In genomic region chr7:84023466-84023865, GRCm38 (mm10) we compare ENCODE assay signal across 16 mouse cellular contexts.
"Had no signal": no experiment of that assay in that cellular context is flagged by ENCODE, and none has a peak within 500 bp of the region (broad histone marks: within the 10 kb centered on the region; RNA-seq: fewer than 3 reads in every experiment).

No protein-coding gene starts in this region.

- H3K4me2 ChIP-seq: lung, embryonic 14.5 days; midbrain, embryonic 11.5 days; midbrain, embryonic 13.5 days; midbrain, embryonic 15.5 days; neural tube, embryonic 12.5 days had no signal

- H3K36me3 ChIP-seq: midbrain, embryonic 13.5 days; midbrain, embryonic 15.5 days; neural tube, embryonic 12.5 days had no signal

- H3K27me3 ChIP-seq: midbrain, embryonic 13.5 days; midbrain, embryonic 15.5 days; neural tube, embryonic 12.5 days had no signal

- H3K27ac ChIP-seq: macrophage; midbrain, embryonic 13.5 days; midbrain, embryonic 15.5 days; neural tube, embryonic 12.5 days had no signal

- H3K9ac ChIP-seq: liver, postnatal 0 days; lung, embryonic 14.5 days; midbrain, embryonic 13.5 days; midbrain, embryonic 15.5 days; neural tube, embryonic 12.5 days had no signal

- DNase-seq: liver, postnatal 0 days; lung, embryonic 14.5 days; lung, postnatal 14 days; lung, postnatal 36 days; right cerebral cortex, postnatal 14 days; spleen, adult 18-20 months; thymus, adult 18-20 months; thymus, postnatal 14 days; thymus, postnatal 36 days had no signal

- ATAC-seq: liver, postnatal 0 days; lung, postnatal 0 days; midbrain, embryonic 13.5 days; midbrain, embryonic 15.5 days had no signal

- H3K9me3 ChIP-seq: megakaryocyte, embryonic 14.5 days; midbrain, embryonic 13.5 days; midbrain, embryonic 15.5 days; neural tube, embryonic 12.5 days had no signal

- H3K4me1 ChIP-seq: midbrain, embryonic 13.5 days; midbrain, embryonic 15.5 days; neural tube, embryonic 12.5 days had no signal

- H3K4me3 ChIP-seq: megakaryocyte, embryonic 14.5 days; midbrain, embryonic 13.5 days; midbrain, embryonic 15.5 days; neural tube, embryonic 12.5 days had no signal
